Mouse (Mus musculus) mesoderm, embryonic 11.5 days (tissue): ENCODE results near the gene Mrps17.
A peak's percentile ranks its signal among the peaks of the same experiment; 100 is the strongest.
"Not testable (repeated sequence)": the region's sequence is repeated elsewhere in the genome, so short reads cannot be mapped to it uniquely, and the experiment has no call there.

Source experiments
- DNase-seq: peaks from one replicate; pipeline ENCODE4 v3.0.0-alpha.2; 2012; ENCODE audit warnings: low read depth, low spot score

Mrps17 gene

DNA sequence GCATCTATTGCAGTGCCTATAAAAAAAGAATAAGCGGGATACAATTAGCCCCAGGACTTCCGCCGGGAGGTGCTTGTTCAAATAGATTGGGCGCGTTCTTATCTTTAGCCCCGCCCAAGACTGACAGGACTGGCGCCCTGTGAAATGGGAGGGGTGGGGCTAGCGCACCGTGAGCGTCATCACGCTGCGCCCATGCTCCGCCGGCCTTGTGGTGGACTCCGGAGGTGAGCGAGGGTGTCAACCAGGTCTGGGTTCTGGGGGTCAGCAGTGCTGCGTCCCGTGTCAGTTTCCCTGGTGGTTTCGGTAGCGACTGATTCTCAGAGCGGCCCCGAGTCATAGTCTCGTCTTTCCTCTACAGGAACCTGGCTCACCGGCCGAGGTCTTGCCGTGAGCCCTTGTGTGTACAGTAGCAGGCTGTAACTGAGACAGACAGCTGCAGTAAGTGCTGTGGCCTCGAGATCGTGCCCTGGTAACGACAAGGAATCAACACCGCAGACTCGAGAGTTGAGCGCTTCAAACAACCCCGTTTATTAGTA lies at the start of gene Mrps17:
TSS of gene Mrps17 (plus strand) at position 172 of the 536 bp plus-strand sequence.
- peak; percentile 95 for DNase-seq

DNA sequence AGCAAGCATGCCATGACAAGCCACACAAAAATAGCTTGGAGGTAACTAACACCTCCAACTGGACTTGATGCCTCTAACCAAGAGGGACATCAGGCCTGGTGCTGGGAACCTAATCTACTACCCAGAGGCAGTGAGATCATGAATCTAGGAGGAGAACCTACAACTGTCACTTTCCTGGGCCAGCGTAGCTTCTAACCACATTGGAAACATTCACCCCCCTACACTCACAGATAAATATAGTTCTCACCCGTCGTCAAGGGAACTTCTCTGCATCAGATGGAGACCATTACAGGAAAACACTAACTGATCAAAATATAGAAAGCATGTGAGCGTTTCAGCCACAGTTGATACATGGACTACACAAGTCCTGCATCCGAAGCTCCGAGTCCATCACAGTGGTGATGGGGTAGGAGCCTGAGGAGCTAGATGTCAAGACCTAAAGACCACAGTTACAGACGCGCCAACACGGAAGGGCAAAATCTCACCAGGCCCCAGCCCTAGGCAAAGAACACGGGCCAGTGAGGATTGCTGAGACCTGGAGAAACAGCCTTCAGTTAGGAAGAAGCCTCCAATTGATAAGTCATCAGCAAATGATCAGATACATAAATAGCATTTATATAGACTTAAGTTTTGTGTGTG lies 48.9 kb upstream of the Mrps17 start:
- no peak for DNase-seq

- no peak for DNase-seq
Observed at GRCm38 (mm10) chr5:129667851-129668250, 47.4 kb upstream of the Mrps17 start.

DNA sequence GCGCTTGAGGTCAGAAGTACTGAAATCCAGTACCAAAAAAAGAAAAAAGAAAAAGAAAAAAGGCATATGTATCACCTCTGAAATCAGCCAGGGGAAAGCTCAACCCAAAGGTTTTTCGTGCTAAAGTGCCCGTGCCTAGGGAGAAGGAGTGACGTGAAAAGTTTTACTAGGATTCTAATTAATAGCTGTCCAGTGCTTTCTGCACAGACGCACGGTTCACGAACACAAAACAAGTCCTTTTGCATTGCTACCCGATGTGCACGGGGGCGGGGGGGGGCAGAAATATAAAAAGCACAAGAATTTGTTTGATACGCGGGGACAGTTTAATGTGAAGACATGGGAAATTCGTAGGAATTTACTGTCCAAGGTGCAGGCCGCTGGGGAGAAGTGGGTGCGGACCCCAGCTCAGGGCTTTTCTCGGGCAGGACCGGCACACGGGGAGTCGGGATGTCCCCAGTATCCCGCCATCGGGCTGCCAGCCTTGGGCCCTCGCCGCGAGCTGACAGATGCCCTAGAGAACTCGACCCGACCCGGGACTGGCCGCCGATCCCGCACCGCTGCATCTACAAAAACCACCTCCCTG lies 45.8 kb upstream of the Mrps17 start:
- no peak for DNase-seq

DNA sequence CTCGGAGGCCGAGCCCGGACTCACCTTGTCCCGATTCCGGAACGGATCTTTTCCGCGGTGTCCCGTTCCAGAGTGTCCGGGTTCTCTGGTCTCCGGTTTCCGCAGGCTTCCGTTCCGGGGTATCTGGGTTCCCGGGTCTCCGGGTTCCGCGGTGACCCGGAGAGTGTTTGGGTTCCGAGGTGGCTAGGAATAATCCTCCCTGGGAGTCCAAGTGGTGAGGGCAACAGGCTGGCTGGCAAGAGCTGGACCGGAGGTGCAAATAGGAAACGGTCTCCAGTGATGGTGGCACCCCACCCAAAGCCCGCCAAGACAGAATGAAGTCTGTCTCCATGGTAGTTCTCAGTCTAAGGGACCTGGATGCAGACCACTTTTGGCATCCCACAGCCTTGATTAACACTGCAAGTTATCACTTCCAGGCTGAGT lies 45.2 kb upstream of the Mrps17 start, which contains the start of gene Zfp11:
TSS of gene Zfp11 (minus strand) at position 64 of the 423 bp plus-strand sequence.
- peak; percentile 85 for DNase-seq

DNA sequence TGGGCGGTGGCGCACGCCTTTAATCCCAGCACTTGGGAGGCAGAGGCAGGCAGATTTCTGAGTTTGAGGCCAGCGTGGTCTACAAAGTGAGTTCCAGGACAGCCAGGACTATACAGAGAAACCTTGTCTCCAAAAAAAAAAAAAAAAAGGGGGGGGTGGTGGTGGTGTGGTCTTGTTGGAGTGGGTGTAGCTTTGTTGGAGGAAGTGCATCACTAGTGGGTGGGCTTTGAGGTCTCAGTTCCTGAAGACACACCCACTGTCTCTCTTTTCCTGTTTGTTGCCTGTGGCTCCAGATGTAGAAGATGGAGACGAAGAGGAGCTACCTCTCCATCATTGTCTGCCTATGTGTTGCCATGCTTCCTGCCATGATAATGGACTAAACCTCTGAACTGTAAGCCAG lies 30.2 kb upstream of the Mrps17 start:
- DNase-seq = not testable (repeated sequence)

- no peak for DNase-seq
Observed at GRCm38 (mm10) chr5:129687621-129688020, 27.7 kb upstream of the Mrps17 start.

DNA sequence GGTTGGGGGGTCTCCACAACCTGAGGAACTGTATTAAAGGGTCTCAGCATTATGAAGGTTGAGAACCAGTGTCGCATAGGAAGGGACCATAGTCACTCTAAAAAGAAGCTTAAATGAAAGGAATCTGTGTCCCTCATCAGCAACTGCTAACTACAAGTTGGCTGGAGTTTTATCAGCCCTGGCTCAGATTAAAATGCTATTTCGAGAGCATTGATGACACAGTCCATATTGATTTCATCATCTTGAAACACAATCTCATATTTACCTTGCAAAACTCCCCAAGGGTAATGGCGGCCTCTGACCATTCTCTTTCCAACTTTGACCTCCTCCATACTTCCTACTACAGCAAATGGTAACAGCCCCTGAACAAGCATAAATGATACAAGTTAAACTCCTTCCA lies 24.8 kb upstream of the Mrps17 start:
- no peak for DNase-seq

GRCm38 (mm10) chr5:129700506-129700905 lies 14.8 kb upstream of the Mrps17 start:
- DNase-seq = no peak

- DNase-seq = no peak
Observed at GRCm38 (mm10) chr5:129701706-129702105, 13.6 kb upstream of the Mrps17 start.

GRCm38 (mm10) chr5:129703368-129703767 lies 11.9 kb upstream of the Mrps17 start:
- no peak for DNase-seq

- no peak for DNase-seq
Observed at GRCm38 (mm10) chr5:129708412-129708811, 6.9 kb upstream of the Mrps17 start, which contains the start of gene Sept14. Gene Sept14 (minus strand): TSS chr5:129708512.

- no peak for DNase-seq
Observed at GRCm38 (mm10) chr5:129717016-129717415, 1.7 kb downstream of the Mrps17 start.

DNA sequence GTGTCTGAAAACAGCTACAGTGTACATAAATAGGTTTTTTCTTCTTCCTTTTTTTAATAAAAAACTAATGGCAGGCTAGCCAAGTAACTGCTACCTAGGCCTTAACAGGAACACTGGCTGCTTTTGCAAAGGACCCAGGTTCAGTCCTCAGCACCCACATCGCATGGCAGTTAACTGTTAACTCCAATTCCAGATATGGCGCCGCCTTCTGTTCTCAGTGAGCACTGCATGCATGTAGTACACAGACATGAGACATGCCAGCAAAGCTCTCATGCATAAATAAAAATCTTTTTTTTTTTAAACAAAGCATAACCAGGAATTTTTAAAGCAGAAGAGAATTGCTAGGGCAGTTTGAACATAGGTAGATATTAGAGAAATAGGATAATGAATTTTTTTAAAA lies 4.9 kb downstream of the Mrps17 start:
- DNase-seq = no peak

DNA sequence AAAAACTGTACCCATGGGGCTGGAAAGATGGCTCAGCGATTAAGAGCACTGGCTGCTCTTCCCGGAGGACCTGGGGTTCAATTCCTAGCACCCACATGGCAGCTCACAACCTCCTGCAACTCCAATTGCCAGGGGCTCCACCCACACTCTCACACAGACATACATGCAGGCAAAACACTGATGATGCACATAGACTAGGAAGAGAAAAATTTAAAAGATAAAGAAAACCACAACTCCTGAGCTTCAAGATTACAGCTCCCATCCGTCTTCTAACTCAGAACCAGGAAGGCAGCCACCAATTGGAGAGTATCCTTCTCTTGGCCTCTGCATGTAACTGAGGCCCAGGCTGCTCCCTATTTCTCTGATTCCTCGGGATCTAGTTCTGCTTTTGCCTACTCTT lies 9.0 kb downstream of the Mrps17 start:
- no peak for DNase-seq

DNA sequence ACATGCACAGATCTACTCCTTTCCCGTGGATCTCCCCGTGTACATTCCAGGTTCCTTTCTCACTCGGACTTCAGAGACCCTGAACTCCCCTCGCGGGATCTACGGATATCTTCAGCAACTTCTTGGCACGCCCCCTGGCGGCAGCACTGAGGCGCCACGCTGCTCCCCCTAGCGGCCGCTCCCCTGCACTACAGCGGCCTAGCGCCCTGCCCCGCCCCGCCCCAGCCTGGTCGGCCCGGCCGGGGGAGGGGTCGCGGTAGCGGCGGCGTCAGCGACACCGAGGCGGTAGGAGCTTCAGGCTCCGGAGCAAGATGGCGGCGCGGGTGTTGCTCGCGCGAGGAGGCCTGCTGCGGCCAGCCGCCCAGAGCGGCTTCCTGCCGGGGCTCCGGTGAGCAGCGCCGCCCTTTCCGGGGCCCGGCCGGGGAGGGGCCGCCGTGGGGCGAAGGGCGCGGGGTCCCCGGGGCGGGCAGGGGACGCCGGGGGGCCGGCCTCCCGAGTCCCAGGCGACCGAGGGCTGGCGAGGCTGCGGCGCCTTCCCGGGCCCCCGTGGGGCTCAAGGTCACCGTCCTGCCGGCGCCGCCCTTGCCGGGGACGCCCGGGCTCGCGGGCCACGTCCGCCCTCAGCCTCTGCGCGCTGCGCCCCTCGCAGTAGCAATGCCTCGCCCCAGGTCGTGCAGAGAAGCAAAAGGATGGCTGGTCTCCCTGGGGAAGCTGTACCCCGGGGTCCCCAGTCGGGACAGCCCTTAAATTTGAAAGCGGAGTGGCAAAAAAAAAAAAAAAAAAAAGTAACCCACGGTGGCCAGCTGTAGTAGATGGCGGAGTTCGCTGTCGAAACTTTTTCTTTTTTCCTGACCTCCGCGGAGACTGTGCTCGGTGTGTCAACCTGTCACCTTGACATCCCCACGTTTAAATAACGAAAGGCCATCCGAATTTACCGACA lies 9.8 kb downstream of the Mrps17 start, which contains the start of gene Nipsnap2:
TSS of gene Nipsnap2 (plus strand) at position 230 of the 940 bp plus-strand sequence.
- DNase-seq = peak; percentile 93

- no peak for DNase-seq
Observed at GRCm38 (mm10) chr5:129725774-129726392, 10.6 kb downstream of the Mrps17 start.

GRCm38 (mm10) chr5:129726784-129727183 lies 11.5 kb downstream of the Mrps17 start:
- DNase-seq = no peak

- no peak for DNase-seq
Observed at GRCm38 (mm10) chr5:129729286-129729685, 14.0 kb downstream of the Mrps17 start.

GRCm38 (mm10) chr5:129730344-129730743 lies 15.0 kb downstream of the Mrps17 start:
- DNase-seq = no peak

DNA sequence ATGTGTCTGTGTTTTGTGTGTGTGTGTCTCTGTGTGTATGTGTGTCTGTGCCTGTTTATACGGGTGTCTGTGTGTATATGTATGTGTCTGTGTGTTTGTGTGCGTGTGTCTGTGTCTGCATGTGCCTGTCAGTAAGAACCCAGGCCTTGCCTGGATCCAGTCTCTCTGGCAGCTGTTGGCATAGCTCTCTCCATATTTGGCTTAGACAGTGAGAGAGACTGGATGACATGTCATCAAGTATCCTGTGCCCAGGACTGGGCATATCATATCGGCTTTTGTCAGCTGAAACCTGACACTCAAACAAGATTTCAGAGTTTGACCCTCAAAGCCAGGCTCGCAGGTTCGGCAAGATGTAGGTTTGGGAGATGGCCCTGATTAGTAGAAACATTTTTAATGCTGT lies 15.7 kb downstream of the Mrps17 start:
- no peak for DNase-seq
